ENCODE assay signal across 8 mouse cellular contexts in genomic region chr5:123149451-123150400, GRCm38 (mm10). TPM values are rescaled to one million over a fixed set of nuclear protein-coding genes. Genes with fewer than 3 reads are reported as not detected.
DNase-seq lines count a peak whose midpoint lies in the region; ATAC-seq and TF ChIP-seq lines count a peak whose summit lies in the region.

No protein-coding gene starts in this region.

- H3K4me1 ChIP-seq in embryonic facial prominence, embryonic 11.5 days (ENCODE audit: control insufficient read depth, insufficient read depth, low read length): peaks cover 7% of the 10 kb centered on the region
- H3K4me1 ChIP-seq in limb, embryonic 11.5 days (ENCODE audit: control insufficient read depth, insufficient read depth, low read length): peaks cover 39% of the 10 kb centered on the region
- H3K4me1 ChIP-seq in midbrain, embryonic 12.5 days: peaks cover 57% of the 10 kb centered on the region
- peaks cover 13% of the 10 kb centered on the region for H3K4me1 ChIP-seq in small intestine, adult 2 months (ENCODE audit: control insufficient read depth, insufficient read depth, insufficient read length, low read length)

- H3K9me3 ChIP-seq in embryonic facial prominence, embryonic 11.5 days (replicated peaks; ENCODE audit: control insufficient read depth, low read length): no peaks in the 10 kb centered on the region
- no peaks in the 10 kb centered on the region for H3K9me3 ChIP-seq in limb, embryonic 11.5 days (ENCODE audit: control insufficient read depth, low read length)
- H3K9me3 ChIP-seq in midbrain, embryonic 12.5 days: no peaks in the 10 kb centered on the region

- peak; percentile 78 for DNase-seq in 3134 (ENCODE audit: extremely low read depth, insufficient read length, low spot score)
- DNase-seq in adrenal gland, postnatal 25 days: peak; percentile 95
- peak; percentile 89 for DNase-seq in embryonic facial prominence, embryonic 11.5 days (ENCODE audit: low spot score)
- peak; percentile 90 to 95 for DNase-seq in heart, adult 18-20 months
- peak; percentile 92 for DNase-seq in kidney, adult 18-20 months
- peak; percentile 92 for DNase-seq in limb, embryonic 11.5 days (ENCODE audit: low spot score)

- peak; percentile 81 for ATAC-seq in embryonic facial prominence, embryonic 11.5 days (replicated peaks; ENCODE audit: insufficient number of reproducible peaks, low FRiP score, low TSS enrichment, low read depth)
- peak; percentile 80 for ATAC-seq in limb, embryonic 11.5 days (ENCODE audit: insufficient number of reproducible peaks, low FRiP score, low TSS enrichment, low read depth)
- ATAC-seq in midbrain, embryonic 12.5 days (ENCODE audit: low FRiP score, low read depth): peak; percentile 85

- H3K4me2 ChIP-seq in embryonic facial prominence, embryonic 11.5 days (ENCODE audit: low read depth, low read length): peak overlapping the region; percentile 39
- H3K4me2 ChIP-seq in limb, embryonic 11.5 days (ENCODE audit: low read depth, severe bottlenecking): peak overlapping the region; percentile 40
- peak overlapping the region; percentile 54 for H3K4me2 ChIP-seq in midbrain, embryonic 12.5 days (replicated peaks)

- H3K4me3 ChIP-seq in embryonic facial prominence, embryonic 11.5 days (ENCODE audit: low read depth, low read length): peak overlapping the region; percentile 14
- peak overlapping the region; percentile 9 for H3K4me3 ChIP-seq in limb, embryonic 11.5 days (ENCODE audit: low read depth, low read length)
- peak overlapping the region; percentile 40 for H3K4me3 ChIP-seq in midbrain, embryonic 12.5 days
- peak overlapping the region; percentile 59 for H3K4me3 ChIP-seq in small intestine, adult 2 months (ENCODE audit: low read depth, low read length)

- no peaks in the 10 kb centered on the region for H3K27me3 ChIP-seq in embryonic facial prominence, embryonic 11.5 days (ENCODE audit: control insufficient read depth, insufficient read depth, low read length)
- no peaks in the 10 kb centered on the region for H3K27me3 ChIP-seq in limb, embryonic 11.5 days (ENCODE audit: control insufficient read depth, insufficient read depth, low read length)
- H3K27me3 ChIP-seq in midbrain, embryonic 12.5 days: no peaks in the 10 kb centered on the region
- H3K27me3 ChIP-seq in small intestine, adult 2 months (ENCODE audit: control insufficient read depth, insufficient read depth, low read length): no peaks in the 10 kb centered on the region

- peak overlapping the region; percentile 20; the same call in 1 of the 2 replicates for H3K9ac ChIP-seq in embryonic facial prominence, embryonic 11.5 days (replicated peaks; ENCODE audit: low read length)
- 0 out of 2 replicates have a peak overlapping the region, but pooled peaks have one; percentile 34 for H3K9ac ChIP-seq in limb, embryonic 11.5 days (ENCODE audit: low read length)
- H3K9ac ChIP-seq in midbrain, embryonic 12.5 days (replicated peaks): peak overlapping the region; percentile 39; the same call in 1 of the 2 replicates

- H3K27ac ChIP-seq in embryonic facial prominence, embryonic 11.5 days (replicated peaks; ENCODE audit: low read depth, low read length): no peak overlapping the region
- H3K27ac ChIP-seq in limb, embryonic 11.5 days (replicated peaks; ENCODE audit: low read depth, low read length): no peak overlapping the region; the same call in 1 of the 2 replicates
- H3K27ac ChIP-seq in midbrain, embryonic 12.5 days (replicated peaks): peak overlapping the region; percentile 57; the same call in 1 of the 2 replicates
- peak overlapping the region; percentile 41 for H3K27ac ChIP-seq in small intestine, adult 2 months (ENCODE audit: insufficient read depth, low read depth, low read length)

- H3K36me3 ChIP-seq in embryonic facial prominence, embryonic 11.5 days (replicated peaks; ENCODE audit: control insufficient read depth, insufficient read depth, low read depth, low read length): peaks cover 18% of the 10 kb centered on the region
- H3K36me3 ChIP-seq in limb, embryonic 11.5 days (ENCODE audit: control insufficient read depth, insufficient read depth, low read length): peaks cover 51% of the 10 kb centered on the region
- peaks cover 71% of the 10 kb centered on the region for H3K36me3 ChIP-seq in midbrain, embryonic 12.5 days
- H3K36me3 ChIP-seq in small intestine, adult 2 months (ENCODE audit: control insufficient read depth, insufficient read depth, low read length): peaks cover 70% of the 10 kb centered on the region

- TF ChIP-seq POLR2A in small intestine, adult 2 months (IDR thresholded peaks at IDR 0.05; ENCODE audit: low read depth, low read length): no peak

- peak; percentile 99 for TF ChIP-seq CTCF in small intestine, adult 2 months (IDR thresholded peaks at IDR 0.05; ENCODE audit: extremely low read depth, insufficient read length, insufficient replicate concordance, low read depth, low read length)

- WGBS in embryonic facial prominence, embryonic 11.5 days: 12% methylated on average over 19 of the region's 19 CpGs
- 10% methylated on average over 19 of the region's 19 CpGs for WGBS in limb, embryonic 11.5 days
- WGBS in midbrain, embryonic 12.5 days: 10% methylated on average over 19 of the region's 19 CpGs
- 6% methylated on average over 19 of the region's 19 CpGs for WGBS in small intestine, adult 2 months

RNA-seq across cellular contexts. Expression of gene Setd1b, which starts 7.7 kb away (rescaled TPM):
- 34.7 and 41.6 TPM in 2 replicates for total RNA-seq in adrenal gland, postnatal 25 days (2021)
- polyA plus RNA-seq in embryonic facial prominence, embryonic 11.5 days (2014; fragmentation: Nextera tagmentation; extraction: Ambion mirVana): 9.6 and 9.8 TPM in 2 replicates
- total RNA-seq in heart, adult 18-20 months (2021): 10 to 100 TPM; 11.4 to 15.5 TPM
- 12.0 and 14.0 TPM in 2 replicates for polyA plus RNA-seq in limb, embryonic 11.5 days (2014; fragmentation: Nextera tagmentation; extraction: Ambion mirVana)
- 13.1 and 13.2 TPM in 2 replicates for polyA plus RNA-seq in midbrain, embryonic 12.5 days (2016; fragmentation: Nextera tagmentation; extraction: Ambion mirVana)
- polyA plus RNA-seq in small intestine, adult 2 months (2012; rRNA removed): 10.7 and 18.5 TPM in 2 replicates

RNA-seq across cellular contexts. Expression of gene Rhof, which starts 17.2 kb away (rescaled TPM):
- 1.1 and 1.6 TPM in 2 replicates for total RNA-seq in adrenal gland, postnatal 25 days (2021)
- polyA plus RNA-seq in embryonic facial prominence, embryonic 11.5 days (2014; fragmentation: Nextera tagmentation; extraction: Ambion mirVana): 1.6 and 2.0 TPM in 2 replicates
- 1 to 10 TPM in 1 of 2 experiments, under 1 TPM in 1; 0.55 to 2.6 TPM for total RNA-seq in heart, adult 18-20 months (2021)
- 2.9 and 3.6 TPM in 2 replicates for polyA plus RNA-seq in limb, embryonic 11.5 days (2014; fragmentation: Nextera tagmentation; extraction: Ambion mirVana)
- polyA plus RNA-seq in midbrain, embryonic 12.5 days (2016; fragmentation: Nextera tagmentation; extraction: Ambion mirVana): 1.9 and 2.4 TPM in 2 replicates
- polyA plus RNA-seq in small intestine, adult 2 months (2012; rRNA removed): 28.0 and 91.6 TPM in 2 replicates

RNA-seq across cellular contexts. Expression of gene Psmd9, which starts 19.5 kb away (rescaled TPM):
- 26.8 and 30.8 TPM in 2 replicates for total RNA-seq in adrenal gland, postnatal 25 days (2021)
- polyA plus RNA-seq in embryonic facial prominence, embryonic 11.5 days (2014; fragmentation: Nextera tagmentation; extraction: Ambion mirVana): 74.0 and 75.3 TPM in 2 replicates
- 10 to 100 TPM; 12.9 to 17.0 TPM for total RNA-seq in heart, adult 18-20 months (2021)
- 82.6 and 85.8 TPM in 2 replicates for polyA plus RNA-seq in limb, embryonic 11.5 days (2014; fragmentation: Nextera tagmentation; extraction: Ambion mirVana)
- 64.5 and 75.4 TPM in 2 replicates for polyA plus RNA-seq in midbrain, embryonic 12.5 days (2016; fragmentation: Nextera tagmentation; extraction: Ambion mirVana)
- polyA plus RNA-seq in small intestine, adult 2 months (2012; rRNA removed): 12.5 and 21.9 TPM in 2 replicates

RNA-seq across cellular contexts. Expression of gene Hpd, which starts 32.8 kb away (rescaled TPM):
- 1.4 and 25.2 TPM in 2 replicates for total RNA-seq in adrenal gland, postnatal 25 days (2021)
- not detected in 2 replicates for polyA plus RNA-seq in embryonic facial prominence, embryonic 11.5 days (2014; fragmentation: Nextera tagmentation; extraction: Ambion mirVana)
- total RNA-seq in heart, adult 18-20 months (2021): under 1 TPM in 1 of 2 experiments, not detected in 1; 0.51 TPM
- not detected in 2 replicates for polyA plus RNA-seq in limb, embryonic 11.5 days (2014; fragmentation: Nextera tagmentation; extraction: Ambion mirVana)
- not detected in 2 replicates for polyA plus RNA-seq in midbrain, embryonic 12.5 days (2016; fragmentation: Nextera tagmentation; extraction: Ambion mirVana)
- polyA plus RNA-seq in small intestine, adult 2 months (2012; rRNA removed): 5.5 and 19.6 TPM in 2 replicates

Comparison
In these comparisons a context has a peak if more than half of its experiments do, and no peak if none do; other contexts are left out.
1. H3K27ac ChIP-seq: peak in midbrain, embryonic 12.5 days (single experiment) and small intestine, adult 2 months (single experiment); none in embryonic facial prominence, embryonic 11.5 days (single experiment) and limb, embryonic 11.5 days (single experiment).
2. H3K4me3 ChIP-seq: peak in every context shown above with its lines; median percentile 59 in small intestine, adult 2 months; 40 in midbrain, embryonic 12.5 days; 14 in embryonic facial prominence, embryonic 11.5 days; 9 in limb, embryonic 11.5 days.
3. Peak in every context shown above with its lines, with median percentiles within 50 percentile points of each other: DNase-seq, ATAC-seq, H3K4me2 ChIP-seq and H3K9ac ChIP-seq.